Mouse (Mus musculus) urinary bladder, postnatal 36 days (tissue): ENCODE data around the gene Rbms1.

Experiments
- DNase-seq, 2 experiments: peaks; one replicate each; pipeline ENCODE4 v3.0.0; 2022; ENCODE audit warnings: low spot score in 2 of 2, mixed read lengths in 1 of 2

Gene Rbms1

DNA sequence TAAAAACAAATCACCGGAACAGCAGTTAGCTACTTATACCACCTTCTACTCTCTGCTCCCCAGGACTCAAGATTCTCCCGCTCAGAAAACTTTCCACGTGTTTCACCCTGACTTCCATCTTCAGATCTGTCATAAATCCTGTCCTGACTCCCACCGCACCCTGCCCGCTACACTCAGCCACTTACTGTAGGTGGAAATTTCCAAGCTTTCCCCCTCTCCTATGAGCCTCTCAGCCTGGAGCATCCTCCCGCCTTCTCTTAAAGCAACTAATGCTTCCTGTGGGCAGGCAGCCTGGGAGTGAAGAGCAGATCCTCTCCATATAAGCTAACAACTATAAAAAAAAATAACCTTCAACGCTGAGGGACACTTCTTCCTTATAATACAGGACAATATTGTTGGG, 44.6 kb downstream of the Rbms1 start:
- no peak for DNase-seq

DNA sequence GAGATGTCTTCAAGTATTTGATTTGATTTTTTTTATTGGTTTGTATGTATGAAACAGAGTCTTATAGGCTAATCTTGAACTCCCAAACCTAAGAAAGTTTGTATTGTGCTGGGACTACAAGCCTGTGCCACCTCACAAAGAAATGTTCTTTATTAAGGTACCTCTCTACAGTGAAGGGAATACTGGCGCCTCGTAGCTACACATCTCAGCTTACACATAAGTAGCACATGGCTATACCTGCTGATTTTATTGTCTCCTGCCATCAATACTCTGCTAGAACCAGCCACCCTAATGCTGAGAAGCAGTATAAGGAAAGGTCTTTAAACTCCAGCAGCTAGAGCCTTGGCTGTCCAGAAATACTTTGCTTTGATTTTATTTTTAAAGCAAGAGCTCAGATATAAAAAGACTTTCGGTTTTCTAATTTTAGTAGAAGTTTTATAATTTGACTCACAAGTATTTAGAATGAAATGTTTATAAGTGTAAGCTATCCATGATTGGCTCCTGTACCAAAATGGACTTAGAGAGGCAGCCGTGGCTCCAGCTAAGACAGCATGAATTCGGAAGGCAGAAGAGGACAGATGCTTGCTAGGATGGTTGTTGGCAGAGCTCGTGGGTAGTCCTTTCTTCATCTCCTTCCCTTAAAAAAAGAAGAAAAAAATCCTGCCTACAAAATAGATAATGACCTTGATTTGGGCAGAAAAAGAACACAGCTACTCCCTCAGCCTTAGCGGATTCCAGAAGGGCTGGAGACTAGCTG, 48.3 kb downstream of the Rbms1 start:
- DNase-seq: no peak

DNA sequence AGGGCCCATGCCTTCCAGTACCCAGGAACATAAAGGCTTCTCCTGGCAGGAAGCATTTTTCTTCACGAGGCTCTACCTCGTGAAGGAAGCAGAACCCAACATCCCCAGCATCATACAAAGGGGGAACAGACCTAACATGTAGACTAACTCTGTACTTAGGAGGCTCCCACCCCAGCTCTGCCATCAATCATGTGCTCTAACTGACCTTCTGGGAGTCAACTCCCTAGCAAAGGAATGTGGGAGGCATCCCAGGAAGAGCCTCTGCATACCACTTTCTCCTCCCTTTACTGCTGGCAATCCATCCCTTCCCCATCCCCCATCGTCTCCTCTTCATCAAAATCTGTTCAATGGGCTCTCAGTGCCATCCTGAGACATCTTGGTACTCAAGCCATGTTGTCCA, 49.7 kb downstream of the Rbms1 start:
- DNase-seq: no peak

DNA sequence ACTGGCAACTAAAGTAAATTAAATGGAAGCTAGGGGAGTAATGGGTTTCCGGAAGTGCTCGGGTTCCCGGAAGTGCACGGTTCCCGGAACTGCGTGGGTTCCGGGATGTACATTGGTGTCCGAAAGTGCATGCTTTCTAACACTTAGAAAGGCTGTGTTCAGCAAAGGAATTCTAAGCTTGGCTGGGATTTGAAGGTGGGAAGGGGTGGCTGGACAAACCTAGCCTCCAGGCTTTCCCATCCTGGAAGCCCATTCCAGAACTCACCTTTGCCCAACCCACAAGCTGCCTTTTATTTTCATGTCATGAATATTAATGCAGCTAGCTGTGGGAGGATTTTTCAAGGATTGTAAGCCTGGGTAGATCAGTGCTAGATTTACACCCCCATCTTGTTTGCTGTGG, 51.3 kb downstream of the Rbms1 start:
- no peak for DNase-seq

DNA sequence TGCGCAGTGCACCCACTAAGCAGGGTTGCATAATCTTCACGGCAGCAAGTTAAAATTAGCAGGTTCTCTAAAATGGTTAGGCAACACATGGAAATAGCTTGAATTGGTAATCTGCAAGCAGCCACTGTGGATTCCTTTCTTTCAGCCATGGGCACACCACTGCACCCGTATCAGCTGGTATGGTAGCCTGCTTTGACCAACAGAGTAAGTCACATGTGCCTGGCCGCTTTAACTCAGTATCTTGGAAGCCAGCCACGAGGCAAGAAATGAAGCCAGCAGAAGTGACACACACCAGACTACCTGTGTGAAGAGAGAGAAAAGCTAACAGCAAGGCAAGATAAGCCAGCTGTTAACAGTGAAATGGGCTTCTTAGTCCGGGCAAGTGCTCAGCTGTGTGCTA, 52.2 kb downstream of the Rbms1 start:
- peak in 1 of 2 experiments; percentile 37 for DNase-seq

DNA sequence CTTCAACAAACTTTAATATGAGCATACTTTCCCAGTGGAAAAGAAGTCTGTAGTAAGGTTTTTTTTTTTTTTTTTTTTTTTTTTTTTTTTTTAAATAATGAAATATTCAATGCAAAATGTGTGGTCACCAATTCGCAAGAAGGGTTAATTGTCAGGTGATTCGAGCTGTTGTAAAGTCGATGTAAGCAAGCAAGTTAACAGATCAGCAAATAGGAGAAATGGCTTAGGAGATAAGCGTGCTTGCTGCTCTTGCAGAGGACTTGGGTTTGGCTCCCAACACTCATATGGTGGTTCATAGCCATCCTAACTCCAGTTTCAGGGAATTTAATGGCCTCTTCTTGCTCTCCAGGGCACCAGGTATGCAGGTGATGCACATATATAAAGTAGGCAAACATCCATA, 54.4 kb downstream of the Rbms1 start:
- no peak for DNase-seq

DNA sequence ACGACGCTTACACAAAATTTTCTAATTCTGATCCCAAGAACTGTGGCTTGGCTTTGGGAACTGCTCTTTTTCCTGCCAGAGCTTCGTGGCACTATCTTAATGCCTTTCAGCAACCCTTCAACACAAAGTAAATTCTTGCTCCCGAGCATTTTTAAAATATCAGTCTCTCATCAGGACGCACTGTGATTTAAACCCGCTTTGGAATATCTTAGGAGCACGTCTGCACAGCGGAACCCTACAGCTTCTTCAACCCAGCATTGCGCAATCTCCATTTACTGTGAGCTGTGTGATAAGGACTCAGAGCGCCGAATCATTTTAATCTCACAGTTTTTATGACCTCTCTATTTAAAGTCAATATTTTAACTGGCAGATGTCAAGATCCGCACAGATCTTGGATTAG, 54.9 kb downstream of the Rbms1 start:
- peak in 1 of 2 experiments; percentile 28 for DNase-seq

DNA sequence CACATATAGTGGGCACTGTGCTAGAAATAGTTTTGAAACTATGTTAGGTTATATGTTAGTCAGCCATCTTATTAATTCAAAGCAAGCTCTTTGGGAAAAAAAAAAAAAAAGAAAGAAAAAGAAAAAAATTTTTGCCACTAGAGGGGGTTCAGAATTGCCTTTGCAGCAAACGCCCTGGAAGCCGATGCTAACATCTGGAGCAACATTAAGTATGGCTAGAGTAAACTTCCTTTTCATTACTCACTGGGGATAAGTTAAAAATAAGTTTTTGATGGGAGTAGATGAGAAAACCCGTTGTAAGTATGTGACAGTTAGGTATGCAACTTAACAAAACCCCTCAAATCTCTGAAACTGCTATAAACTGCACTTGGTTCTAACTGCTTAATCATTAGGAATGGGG, 57.7 kb downstream of the Rbms1 start:
- DNase-seq: no peak

DNA sequence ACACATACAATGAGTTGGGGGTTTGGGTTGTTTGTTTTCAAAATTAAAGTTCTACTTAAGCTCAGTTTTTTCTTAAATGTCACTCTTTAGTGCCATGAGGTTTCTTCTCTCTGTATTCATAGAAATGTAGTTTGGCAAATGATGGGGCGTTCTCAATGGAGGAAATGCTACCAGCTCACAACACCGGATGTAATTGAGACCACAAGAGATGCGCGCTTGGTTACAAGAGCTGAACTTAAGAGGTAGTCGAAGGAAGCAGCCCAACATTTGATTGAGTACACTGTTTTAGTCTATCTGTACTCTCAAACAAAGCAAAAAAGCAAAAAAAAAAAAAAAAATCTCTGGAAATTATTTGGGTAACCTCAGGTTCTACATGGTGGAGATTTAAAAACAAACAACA, 58.9 kb downstream of the Rbms1 start:
- DNase-seq: no peak

DNA sequence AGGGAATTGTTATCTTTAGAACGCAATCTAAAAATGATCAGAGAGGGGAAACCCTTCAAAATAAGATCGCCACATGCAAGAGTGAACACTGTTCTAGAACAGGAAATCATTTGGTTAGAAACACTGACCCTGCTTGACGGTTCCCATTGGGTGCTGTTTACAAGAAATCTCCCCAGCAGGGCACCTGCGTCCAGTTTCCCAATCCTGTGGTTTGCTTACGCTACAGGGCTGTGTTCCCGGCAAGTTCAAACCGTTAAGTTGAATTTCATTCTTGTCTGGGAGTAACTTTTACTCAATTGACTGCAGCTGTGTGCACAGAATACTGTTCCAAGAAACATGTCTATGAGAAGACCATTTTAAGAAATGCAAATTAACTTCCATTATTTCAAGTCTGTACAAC, 59.5 kb downstream of the Rbms1 start:
- DNase-seq: no peak

DNA sequence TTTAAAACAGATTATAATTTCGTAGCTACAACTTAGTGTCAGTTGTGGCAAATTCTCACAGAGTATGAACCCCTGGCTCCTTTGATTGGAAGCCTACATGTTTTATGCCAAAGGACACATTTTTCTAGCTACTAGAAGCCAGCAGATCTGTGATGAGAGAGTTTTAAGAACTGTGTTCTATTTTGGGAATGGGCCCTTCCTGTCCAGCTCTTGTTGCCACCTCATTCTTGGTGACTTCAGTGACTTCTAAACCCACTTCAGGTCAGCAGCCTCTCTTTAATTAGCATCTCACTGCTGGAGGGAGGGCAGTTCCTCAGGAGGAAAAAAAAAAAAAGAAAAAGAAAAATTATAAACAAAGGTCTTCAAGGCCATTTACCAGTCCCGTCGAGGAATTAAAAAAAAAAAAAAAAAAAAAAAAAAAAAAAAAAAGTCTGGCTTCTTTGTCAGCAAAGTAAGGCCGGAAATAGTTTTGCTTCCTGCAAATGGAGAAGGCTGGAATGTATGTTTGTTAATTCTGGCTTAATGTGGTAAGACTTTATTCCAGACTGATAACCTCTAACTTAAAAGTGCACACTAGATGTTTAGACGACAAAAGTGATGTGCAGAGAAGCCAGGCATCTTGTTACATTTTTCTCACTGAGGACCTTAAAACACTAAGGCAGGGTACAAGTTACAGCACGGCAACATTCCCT, 60.4 kb downstream of the Rbms1 start:
- no peak for DNase-seq

DNA sequence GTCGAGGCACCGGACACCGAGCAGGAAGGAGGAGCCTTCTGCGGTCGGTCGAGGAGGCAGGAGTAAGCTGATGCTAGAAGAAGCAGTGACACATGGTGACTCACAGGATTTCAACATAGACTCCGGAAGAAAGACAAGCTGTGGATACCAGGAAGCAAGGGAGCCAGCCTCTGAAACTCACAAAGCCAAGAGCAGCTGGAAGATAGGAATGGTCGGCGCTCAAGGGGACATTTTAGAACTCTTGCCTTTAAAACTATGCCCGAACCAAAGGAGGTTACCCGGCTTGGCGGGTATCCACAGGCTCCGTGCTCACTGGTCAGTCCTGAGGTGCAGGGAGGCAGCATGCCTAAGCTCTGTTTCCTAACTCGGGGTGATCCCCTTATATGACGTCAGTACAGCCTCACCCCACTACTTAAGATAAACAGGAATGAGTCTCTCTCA, 61.5 kb downstream of the Rbms1 start:
- DNase-seq: peak; percentile 66

DNA sequence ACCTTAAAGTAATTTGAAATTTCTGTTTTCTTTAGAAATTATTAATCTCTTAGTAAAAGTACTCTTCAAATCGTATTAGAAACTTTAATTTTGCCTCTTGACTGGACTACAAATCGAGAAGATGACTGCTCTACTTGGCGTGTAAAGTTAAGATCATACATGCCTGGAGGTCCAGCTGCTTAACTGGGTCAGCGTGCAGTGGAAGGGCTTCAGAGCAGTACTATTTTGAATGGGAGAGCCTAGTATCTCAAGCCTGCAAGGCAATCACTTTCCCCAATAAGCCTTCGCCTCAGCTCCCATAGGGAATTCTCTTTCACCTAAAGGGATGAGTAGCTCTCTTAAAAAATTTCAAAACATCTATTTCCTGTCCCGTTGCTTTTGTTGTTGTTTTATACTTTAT, 62.0 kb downstream of the Rbms1 start:
- no peak for DNase-seq

DNA sequence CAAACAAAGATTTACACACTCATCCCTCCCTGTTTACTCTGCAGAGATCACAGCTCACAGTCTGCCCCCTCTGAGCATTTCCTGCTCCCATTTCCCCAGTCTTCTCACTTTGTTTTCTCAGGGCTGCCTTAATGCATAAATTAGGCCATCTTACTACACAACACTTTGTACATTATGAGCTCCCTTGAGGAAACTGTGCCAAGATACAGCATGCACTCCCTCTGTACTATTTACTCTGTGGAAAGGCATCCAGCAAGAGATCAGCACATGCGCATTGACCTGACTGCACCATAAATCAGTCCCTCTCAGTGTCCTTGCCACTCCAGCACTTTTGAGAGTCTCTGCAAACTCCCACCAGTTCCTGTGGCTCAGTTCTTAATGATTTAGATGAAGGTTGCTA, 70.0 kb downstream of the Rbms1 start:
- no peak for DNase-seq

DNA sequence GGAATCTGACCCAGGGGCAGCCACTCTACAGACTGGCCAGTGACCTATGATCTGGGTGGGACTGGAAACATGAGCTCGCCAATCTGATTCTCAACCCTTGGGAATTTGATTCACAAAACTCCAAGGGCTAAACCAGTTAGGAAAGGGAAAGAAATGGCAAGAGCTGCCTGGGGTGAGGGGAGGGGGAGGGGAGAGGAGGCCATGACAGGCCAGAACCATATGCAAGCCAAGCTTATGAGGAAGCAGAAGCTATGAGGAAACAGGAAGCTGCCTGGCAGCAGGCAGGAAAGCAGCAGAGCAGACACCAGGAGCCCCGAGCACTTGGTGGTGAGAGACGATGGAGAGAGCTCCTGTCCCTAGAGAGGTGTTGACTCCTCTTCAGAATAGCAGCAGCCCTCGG, 79.1 kb downstream of the Rbms1 start:
- no peak for DNase-seq

DNA sequence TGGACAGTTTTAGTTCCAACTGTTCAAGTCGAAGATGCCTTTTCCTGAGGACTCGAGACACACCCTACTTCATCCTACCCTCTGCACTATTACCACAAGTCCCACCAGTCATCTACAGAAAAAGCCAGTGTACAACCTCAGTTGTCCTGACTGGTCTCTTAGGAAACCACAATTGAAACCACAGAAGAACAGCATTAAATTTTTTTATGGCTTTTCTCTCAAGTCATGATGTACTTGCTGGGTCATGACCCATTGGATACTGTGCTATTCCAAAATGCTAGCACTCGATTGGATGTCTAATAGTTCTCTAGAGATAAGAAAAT, 80.0 kb downstream of the Rbms1 start:
- DNase-seq: no peak

DNA sequence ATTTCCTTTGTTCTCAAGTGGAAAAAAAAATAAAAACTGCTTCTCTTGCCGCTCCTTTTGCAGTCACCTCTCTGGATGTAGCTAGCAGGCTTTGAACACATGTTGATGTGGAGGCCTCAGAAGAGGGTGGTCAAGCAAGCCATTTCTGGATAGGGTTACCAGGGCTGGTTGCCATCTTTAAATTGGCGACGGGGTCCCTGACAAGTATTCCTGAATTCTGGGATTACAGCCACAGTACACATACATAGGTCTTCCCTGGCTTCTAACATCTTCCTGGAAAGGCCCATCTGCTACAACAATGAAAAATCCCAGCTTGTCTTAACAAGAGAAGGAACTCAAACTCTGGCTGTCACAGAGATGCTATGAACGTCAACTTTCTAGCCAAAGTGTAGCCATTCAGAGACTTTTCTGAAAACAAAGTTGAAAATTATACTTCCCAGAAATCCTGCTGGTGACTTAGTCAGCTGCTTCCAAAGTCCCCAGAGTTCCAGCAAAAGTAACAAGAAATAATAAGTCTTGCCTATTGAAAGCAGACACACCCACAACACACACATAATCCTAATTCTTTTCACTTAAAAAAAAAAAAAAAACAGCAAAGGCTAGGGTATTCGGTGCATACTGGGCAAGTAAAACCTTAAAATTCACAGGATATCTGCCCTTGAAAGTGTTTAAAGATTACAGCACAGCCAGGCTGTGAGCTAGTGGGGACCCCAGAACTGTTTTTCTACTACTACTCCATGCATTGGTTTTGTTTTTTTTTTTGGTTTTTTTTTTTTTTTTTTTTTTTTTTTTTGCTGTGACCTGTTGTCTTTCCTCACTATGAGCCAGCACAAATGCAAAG, 80.6 kb downstream of the Rbms1 start:
- no peak for DNase-seq

DNA sequence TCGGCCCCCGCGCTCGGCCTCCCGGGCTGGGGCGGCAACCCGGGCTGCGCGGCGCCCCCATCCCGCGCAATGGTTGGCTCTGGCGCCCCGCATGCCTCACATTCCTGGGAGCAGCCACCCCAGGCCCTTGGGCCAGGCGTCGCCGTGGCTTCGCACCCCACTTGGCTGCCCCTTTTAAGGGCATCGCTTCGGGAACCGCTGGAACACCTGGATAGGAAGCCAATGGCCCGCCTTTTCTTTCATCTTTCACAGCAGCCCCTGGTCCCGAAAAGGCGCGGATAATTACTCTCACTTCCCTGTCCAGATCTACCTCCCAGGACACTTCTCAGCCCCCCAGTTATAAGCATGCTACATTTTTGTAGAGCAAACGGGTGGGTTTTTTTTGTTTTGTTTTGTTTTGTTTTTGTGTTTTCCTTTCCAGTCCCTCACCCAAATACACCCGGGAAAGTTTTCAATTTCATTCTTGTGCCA, 81.4 kb downstream of the Rbms1 start:
- DNase-seq: no peak

DNA sequence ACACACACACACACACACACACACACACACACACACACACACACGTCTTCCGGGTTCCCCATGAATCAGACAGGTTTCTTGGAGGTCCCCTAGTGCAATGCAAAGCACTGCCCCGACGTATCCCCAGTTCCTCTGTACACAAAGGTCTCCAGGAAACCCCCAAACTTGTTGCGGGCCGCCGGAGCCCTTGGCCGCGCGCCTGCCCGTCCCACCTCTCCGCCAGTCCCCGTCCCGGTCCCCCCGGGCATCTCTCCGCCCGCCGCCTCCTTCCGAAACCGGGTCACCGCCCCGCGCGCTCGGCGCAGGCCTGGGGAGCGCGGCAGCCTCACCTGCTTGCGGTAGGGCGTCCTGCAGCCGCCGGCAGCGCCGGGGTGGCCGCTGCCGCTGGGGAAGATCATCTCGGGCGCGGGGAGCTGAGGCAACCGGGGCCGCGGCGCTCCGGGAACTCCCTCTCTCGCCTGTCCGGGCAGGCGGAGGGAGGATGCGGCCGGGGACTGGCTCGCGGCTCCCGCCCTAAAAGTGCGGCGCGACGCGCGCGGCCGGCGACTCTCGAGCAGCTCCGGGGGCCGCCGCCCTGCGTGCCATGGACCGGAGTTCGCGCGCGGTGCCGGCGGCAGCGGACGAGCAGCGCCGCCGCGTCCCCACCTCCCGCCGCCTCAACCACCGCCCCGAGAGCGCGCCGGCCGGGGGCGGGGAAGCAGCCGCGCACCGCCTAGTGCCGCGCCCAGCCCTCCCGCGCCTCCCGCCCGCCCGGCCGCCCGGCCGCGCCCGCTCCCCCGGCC, 82.0 kb downstream of the Rbms1 start:
- DNase-seq: peak; percentile 68 to 77

DNA sequence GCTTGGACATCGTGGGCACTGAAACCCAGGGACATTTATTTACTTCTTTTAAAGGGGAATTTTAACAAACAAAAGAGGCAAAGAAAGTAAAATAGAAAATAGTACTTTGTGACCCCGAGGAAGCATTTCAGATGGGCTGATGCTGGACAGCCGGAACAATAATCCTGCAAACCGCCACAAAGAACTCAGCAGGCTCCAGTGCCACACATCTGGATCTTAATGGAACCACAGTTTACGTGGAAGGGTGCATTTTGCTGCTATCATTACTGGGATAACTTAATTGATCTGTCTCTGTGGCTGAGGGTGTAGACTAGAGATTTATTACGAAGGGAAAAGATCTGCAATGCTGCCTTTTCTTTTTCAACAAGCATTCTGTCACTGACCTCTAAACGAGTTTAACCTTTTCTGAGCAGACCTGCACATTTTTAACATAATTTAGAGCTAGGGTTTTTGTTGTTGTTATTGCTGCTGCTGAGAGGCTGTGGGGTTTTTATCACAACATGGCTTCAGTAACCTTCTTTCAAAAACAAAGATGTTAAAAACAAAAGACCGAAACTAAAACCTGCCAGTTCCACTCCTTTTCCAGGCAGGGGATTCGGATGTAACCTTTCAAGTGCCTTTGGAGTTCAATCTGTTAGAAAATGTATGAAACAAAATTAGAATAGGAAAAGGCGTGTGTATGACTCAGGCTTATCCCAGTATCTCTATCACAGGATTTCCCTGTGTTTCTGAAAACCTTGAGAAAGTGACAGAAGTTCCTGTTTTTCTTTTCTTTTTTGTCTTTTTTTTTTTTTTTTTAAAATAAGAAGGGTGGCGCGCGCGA, 82.8 kb downstream of the Rbms1 start:
- no peak for DNase-seq
